Mouse (Mus musculus) ovary, postnatal 10 days (tissue): ENCODE results near the gene Atg10.

ENCODE experiments used
- DNase-seq: peaks from one replicate; pipeline ENCODE4 v3.0.0; 2022; ENCODE audit warnings: low spot score

Atg10 gene

DNA sequence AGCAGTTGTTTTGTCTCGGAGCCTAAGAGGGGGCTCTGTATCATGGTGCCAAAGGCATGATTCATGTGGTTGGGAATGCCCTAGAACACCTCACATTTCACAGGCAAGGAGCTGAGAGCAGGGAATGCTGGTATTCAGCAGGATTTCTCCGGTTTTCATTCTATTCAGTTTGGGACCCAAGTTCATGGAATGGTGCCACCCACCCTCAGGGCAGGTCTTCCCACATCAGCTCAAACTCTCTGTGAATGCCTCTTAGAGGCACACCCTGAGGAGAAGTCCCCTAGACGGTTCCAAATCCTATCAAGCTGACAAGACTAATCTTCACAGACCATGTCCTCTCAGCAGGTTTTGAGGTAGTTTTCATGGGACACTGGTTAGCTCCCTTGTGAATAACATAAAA, 211.9 kb downstream of the Atg10 start:
- no peak for DNase-seq

DNA sequence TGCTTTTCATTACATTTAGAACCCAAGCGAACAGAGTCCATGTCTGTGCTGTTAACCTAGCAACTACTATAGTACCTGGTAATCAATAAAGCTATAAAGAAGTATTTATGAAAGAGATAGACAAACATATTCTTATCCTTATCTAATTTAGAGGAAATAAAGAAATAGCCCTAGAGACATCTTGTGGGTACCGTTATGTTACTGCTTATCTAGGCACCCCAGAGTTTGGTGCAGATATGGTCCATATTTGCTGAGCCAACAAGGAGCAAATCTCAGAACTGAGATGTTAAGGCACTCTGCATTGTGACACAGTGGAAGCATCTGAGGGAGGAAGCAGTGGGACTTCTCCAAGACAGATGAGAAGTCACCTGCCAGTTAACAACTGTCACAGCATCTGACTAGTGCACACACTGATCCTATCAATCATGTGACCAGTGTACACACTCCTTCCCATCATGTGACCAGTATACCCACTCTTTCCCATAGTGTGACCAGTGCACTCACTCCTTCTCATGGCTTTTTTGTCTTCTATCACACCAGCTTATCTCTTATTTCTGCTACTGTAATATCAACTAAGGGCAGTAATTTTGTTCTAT, 228.6 kb downstream of the Atg10 start:
- DNase-seq: no peak

DNA sequence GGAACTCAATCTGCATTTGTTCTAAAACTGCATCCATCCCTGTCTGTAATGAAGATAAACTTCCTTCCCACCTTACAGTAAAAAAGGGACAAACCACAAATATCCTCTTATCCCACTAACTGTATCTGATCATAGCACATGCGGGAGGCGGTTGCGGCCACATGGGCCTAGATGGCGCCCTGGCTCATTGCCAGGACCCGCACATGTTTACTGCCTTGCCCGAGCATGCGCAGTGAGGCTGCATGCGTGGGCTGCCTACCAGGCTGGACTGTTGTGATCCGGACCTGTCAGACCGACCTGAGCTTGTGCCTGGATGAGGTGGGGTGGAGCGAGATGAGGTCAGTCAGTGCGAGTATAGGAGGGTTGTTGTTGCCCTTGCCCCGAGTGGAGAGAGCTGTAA, 230.2 kb downstream of the Atg10 start:
- DNase-seq: no peak

DNA sequence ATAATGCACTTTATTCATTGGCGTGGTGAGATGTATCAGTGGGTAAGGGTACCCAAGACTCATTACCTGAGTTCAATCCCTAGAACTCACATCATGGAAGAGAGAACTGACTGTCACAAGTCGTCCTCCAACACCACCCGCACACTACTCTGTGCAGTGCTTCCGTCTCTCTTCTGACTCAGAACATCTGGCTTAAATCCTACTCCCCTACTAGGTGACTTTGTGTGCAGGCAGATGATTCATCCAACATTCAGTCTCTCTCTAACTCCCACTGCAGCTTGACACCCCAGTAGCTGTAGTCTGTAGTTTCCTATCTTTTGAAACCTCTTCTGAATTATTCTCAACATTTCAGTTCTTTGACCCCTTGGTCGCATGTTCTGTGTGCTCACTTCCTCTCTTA, 230.8 kb downstream of the Atg10 start:
- no peak for DNase-seq

DNA sequence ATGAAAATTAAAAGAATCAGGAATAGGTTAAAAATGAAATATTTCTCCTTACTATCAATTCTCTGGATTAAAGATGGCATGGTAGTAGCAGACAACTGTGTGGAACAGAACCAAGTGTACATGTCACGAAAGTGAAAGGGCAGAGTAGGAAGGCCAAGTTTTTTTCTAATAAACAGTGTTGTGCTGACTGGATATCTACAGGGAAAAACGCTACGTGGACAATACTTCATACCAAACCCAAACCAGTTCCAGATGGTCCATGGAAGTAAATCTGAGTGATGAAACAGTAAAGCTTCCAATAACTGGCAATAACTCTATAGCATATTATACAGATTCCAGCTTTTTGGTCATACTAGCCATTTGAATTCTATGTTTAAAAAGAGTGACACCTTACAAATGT, 235.5 kb downstream of the Atg10 start:
- DNase-seq: no peak

DNA sequence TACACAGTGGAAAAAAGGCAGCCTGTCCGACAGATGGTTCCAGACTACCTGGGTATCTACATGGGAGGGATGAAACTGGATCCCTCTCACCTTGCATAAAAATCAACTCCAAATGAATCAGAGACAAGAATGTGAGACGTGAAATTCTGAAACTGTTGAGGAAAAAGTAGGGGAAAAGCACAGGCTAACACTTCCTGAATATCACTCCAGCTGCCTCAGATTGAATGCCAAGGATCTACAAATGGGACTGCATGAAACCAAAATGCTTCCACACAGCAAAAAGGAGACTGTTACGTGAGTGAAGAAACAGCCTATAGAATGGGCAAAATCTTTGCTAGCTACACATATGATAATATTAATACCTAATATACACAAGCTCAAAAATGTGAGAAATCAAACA, 238.4 kb downstream of the Atg10 start:
- DNase-seq: no peak

DNA sequence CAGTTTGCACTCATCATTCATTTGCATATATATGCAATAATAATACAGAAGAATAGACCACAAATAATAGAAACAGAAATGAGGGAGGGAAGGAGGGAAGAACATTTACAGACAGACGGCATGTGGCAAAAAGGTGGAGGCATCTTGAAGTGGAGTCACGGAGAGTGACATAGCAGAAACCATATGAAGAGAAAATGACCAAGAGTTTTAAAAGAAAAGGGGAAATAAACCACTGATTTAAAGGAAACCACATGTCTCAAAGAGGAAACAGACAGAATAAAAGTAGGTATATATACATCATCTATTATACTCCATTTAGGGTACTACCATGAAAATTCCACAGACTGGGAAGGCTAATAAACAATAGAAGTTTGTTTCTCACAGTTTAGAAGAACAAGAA, 239.7 kb downstream of the Atg10 start:
- DNase-seq: no peak

DNA sequence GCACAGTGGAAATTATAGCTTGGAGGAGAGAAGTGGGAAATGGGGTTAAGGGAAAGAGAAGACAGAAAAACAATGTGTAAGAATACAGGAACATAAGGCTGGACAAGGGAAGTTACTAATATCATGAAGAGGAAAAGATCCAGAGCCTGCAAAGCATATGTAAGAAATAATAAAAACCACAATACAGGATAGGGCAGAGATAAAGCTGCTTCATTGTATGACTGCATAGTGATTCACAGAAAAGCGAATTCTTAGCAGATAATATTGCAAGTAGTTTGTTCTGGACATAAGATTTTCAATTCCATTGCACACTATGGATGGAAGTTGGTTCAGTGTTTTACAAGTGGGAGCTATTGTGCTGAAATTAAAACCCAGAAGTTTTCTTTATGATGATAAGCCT, 242.0 kb downstream of the Atg10 start:
- DNase-seq: no peak

DNA sequence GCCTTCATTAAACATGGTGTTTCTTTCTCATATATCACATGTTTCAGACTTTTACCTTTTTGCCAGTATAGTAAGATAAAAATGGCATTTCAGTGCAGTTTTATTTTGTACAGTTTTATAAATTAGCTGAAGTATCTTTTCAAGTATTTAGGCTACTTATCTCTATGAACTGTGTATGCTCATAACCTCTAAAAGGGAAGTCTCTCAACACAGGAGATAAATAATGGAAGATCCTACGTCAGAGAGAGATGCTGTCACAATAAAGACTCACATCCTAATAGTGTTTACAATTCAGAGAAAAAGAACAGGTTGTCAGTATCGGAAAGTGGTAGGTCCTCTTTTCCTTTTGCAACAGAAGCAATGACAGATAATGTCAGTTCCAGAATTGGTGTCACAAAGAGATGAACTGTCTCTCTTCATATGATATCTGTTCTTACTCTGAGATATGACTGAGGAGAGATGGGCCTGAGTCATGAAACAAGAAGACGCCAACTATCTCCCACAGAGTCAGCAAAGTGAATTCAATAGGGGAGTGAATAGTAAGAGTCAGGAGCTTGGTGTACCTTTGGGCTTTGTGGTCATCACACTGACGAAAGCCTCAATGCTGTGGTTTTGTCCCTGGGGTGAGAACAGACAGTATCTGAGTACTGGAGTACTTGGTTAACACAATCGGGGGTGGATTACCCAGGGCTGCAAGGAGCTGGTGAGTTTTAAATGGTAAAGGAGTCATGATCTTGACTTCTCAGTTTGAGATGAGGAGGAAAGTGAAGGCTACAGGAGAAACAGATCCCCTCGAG, 242.7 kb downstream of the Atg10 start:
- no peak for DNase-seq

DNA sequence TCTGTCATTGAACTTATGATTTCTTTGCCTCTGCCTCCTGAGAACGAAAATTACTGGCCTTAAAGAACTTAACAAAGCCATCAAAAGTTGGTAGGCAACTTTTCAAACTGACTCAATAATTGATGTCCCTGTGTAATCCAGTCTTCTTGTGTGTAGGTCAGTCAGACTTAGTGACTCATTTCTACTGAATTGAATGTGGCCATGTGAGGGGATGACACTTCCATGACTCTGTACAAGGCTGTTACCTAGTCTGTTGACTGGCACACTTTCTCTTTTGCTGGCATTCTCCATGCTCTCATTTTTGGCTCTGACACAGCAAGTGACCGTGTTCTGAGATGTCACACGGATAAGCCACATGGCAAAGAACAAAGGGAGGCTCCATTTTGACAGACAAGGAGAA, 246.7 kb downstream of the Atg10 start:
- DNase-seq: no peak

DNA sequence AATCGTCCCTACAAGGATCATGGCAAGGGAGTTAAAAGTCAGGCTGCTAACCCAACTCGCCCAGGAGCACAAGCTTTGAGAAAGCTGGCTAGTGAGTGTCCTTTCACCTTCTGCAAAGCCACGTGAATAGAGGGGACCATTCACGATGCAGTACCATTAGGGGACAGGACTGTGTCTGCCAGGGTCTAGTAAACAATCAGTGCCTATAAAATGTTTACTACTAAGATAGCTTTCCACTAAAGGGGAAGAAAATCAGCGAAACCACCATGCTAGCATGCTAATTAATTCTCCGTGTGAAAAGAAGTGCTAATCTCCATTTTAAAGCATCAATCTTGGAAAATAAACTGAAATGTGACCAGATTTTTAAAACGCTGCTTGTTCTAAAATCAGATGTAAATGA, 250.4 kb downstream of the Atg10 start:
- DNase-seq: no peak

DNA sequence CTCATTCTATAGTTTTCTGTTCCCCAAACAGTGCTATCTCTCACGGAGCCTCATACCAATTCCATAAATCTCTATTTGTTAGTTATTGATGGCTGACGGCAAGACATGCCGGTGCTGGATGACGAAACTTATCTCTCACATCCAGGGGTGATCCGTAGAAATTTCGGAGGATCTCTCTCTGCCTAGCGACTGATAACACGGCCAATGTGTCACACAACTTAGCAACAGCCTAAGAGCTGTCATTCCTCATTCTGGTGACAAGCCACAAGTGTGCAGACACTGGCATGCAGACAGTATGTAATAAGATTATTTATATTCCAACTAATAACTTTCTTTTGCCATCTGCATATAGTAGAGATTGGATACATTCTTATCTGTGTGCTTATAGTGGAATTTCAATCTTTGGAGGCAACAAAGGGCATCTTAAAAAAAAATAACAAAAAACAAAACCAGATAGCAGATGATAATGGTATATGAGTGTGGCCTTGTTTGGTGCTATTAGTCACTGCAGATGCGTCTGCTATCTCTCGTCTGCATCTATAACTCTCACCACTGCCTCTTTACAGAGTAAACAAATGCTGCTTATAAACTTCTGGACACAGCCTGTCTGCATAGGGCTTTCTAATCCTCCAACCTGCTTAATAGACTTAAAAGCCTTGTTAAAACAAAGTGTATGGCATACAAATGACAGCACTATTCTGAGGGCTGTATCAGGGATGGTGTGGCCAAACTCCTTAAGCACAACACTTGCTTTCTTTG, 253.3 kb downstream of the Atg10 start:
- no peak for DNase-seq

DNA sequence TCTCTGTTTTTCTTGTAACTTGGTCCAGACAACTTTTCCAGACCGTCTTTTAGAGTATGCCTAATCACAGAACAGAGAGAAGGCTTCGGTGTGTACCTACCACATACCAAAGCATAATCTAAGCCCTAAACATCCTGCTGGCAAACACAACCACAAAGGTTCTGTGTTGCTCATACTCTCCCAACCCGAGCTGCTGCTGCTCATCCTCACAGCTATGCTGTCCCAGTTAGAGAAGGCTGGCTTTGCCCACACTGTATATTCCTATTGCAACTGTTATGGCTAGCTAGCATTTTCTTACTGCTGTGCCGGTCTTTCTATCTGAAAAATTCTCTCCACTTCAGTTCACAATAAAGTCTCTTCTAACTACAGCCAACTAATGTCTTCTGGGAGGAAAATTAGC, 254.8 kb downstream of the Atg10 start:
- no peak for DNase-seq

DNA sequence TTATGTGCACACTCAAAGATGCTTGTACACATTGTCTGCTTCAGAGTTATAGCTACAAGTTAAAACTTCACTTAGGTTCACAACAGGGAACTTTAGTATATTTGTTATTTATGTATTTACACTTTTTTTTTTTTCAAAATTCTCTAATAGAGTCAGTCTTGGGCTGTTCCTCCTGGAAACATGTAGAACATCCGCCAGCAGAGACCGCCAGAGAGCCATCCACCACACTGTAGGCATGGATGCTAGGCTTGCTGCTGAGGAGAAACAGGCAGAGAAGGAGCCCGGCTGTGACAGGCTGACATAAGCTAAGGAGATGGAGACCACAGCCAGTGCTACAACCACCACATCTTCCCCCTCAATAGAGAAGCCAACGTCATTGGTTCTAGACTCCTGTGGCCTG, 256.3 kb downstream of the Atg10 start:
- DNase-seq: peak; percentile 49

DNA sequence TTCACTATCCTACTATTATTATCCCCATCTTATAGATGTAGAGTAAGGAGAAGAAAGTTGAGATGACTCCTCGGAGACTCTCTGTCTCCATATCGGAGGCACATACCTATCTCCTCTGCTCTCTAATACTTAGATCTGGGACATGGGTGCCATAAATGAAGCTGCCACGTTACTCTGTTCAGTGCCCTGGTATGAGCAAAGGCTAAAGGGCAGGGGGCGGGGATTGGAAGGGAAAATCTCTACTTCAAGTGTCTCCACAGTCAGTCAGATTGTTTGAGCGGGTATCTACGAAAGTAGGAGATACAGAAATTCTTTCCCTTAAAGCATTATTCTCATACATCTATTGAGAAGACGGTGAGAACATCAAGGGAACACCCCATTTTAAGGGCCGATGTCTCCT, 257.8 kb downstream of the Atg10 start:
- DNase-seq: no peak

DNA sequence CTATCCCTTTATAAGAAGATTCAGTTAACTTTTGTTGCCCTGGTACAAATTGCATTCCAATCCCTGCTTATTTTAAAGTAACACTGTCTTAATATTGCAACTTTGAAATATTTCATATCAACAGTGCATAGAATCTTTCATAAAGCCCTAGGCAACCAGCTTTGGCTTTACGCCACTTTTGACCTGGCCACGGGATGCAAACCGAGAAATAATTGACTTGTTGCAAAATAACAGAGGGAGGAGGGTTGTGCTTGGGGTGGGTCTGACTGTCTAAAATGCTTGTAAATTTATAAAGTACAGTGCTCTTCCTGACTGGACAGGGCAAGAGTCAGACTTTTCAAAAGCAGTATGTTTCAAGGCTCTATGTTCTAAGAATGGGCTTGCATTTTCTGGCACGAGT, 259.3 kb downstream of the Atg10 start:
- DNase-seq: no peak

DNA sequence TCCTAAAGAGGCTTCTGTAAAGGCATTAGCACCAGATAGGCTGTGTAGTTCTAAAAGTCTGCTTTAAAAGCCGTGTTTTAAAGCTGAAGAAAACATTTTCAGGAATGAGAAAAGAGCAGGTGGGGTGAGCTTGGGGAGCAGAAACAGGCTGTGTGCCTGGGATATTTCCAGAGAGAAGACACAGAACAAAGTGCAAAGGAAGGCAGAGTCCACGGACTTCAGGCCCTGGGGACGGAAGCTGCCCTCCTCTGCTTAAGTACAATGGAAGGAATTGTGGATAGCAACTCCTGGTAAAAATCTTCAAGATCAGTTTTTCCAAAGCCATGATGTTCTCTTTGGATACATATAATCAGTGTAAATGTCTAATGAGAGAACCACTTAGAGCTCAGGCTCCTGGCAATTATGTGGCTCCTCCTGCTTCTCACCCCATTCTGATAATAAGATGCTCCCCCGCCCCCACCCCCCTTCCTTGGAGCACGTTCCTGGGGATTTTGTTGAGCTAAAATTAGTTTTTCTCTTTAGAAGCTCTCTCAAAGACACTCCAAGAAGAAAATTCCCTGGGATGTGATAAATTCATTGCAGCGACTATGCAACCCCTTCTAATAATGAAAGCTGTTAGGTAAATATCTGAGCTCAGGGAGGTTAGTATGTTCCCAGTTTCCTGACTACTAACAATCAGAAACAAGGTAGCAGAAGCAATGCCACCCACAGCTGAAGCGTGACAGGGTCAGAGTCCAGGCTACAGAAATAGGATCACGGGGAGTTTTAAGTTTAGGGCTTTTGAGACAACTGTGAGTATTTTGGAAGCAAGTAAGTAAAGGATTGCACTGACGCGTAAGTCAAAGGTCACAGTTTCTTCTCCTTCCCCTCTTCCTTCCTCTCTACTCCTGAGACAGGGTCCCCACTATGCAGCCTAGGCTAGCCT, 260.7 kb downstream of the Atg10 start:
- DNase-seq: no peak

DNA sequence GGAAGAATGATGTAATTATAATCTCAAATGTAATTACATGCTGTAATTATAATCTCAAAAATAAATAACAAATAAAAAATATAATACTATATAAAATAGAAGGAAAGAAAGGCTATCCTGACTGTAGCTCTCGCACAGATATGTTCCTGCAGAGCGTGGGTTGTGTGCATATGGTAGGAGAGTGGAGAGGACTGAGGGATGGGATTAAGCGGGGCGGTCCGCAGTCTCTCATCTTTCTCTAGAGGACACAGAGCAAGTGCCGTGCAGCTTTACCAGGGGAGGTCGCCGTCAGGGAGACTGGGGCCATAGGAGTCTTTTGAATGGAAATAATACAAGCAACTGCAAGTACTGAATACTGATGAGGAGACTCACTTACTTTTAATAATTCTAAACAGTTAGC, 263.2 kb downstream of the Atg10 start:
- no peak for DNase-seq

DNA sequence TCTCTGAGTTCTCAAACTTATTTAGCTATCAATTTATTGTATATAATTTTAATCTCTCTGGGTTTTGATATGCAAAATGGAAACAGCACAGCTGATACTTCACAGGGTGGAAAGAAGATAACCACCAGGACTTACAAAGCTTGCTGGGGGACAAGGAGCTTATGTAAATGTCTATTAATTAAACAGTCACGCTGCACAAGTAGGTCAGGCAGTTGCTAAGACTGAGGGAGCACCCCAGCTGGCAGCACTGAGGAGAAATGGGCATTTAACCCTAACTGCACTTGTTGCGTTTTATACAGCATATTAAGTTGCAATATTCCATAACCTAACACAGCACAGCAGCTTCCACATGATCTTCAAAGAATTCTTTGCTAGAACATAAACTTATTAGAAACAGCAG, 264.9 kb downstream of the Atg10 start:
- no peak for DNase-seq

DNA sequence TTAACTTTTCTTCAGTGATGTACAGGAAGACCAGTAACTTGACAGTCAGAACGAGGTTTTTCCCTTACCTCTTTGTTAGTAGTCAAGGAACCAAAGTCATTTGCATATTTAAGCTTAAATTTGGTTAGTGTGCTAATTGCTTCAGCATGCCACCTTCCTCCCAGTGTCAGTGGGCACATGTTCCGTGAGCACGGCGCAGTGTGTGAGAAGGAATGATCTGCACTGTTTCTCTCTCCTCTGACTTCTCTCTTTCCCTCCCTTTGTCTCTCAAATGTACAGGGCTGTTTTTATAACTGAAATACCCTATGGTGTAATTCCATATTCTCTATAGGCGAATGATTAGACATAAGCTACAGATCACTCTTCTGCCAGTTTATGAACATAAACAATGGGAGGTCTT, 284.2 kb downstream of the Atg10 start:
- DNase-seq: no peak

DNA sequence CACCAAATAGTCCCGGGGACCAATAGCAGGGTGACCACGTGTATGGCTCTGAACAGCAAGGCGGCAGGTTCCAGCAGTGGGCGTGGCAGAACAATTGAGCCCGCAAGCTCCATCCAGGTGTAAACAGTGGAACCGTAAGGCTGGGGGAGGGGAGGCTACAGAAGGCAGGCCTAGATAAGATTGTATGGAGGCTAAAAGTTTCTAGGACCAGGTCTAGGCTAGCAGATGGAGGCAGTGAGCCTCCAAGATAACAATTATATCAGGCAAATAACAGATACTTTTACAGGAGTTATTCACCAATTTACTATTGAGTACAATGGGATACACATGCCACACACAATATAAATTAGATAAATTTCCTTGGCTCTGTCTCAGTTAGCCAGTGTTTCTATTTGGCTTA, 284.6 kb downstream of the Atg10 start:
- no peak for DNase-seq

DNA sequence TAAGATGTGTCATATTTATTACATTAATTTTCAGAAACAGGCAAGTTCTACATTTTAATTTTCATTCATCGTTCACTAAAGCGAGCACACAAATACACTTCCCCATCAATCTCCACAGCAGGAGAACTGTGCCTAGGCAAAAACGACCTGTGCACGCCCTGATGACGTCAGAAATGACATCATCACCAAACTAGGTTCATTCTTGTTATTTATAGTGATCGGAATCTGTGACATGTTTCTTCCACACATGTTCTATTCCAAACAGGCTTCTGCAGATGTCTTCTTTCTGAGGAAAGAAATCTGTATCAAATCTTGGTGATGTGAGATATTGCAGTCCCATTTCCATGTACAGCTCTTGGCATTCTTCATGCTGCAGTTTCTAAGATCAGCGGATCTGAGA, 287.9 kb downstream of the Atg10 start:
- no peak for DNase-seq
